Mouse (Mus musculus) regulatory T cell (primary cell): ENCODE data around the gene Nelfb.
"Not testable (repeated sequence)": the region's sequence is repeated elsewhere in the genome, so short reads cannot be mapped to it uniquely, and the experiment has no call there.

ENCODE experiments used
- in situ Hi-C: fragments of 300-600 bp; cut with MboI, MseI; formaldehyde crosslinking; loops from one replicate; pipeline ENCODE4 v1.15.1; 2025; ENCODE audit warnings: high pct_unique_total_duplicates

Gene Nelfb

GRCm38 (mm10) chr2:25211121-25211670, at the start of gene Nelfb:
Gene Nelfb, minus strand, starts transcription at chr2:25211489.
- in situ Hi-C loops: no loop called here

DNA sequence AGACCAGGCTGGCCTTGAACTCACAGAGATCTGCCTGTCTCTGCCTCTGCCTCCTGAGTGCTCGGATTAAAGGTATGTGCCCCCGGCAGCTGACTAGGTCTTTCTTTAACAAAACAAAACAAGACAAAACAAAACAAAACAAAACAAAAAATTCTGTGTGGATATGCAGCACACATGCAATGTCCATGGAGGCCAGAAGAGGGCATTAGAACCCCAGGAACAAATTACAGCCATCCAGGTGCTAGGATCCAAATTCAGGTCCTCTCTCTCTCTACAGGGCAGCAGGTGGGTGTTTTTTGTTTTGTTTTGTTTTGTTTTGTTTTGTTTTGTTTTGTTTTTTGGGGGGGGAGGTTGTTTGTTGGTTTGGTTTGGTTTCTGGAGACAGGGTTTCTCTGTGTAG, 47.6 kb upstream of the Nelfb start:
- in situ Hi-C loops: no loop called here

DNA sequence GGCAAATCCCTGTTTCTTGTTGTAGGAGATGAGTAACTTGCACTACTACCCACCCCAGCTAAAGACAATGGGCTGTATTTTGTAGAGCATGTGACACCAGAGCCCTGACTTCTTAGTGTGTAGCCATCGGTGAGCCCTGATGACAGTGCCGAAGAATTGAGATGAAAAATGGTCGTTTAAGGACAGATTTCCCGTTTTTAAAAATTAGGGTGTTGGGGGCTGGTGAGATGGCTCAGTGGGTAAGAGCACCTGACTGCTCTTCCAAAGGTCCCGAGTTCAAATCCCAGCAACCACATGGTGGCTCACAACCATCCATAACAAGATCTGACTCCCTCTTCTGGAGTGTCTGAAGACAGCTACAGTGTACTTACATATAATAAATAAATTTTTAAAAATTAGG, 46.0 kb upstream of the Nelfb start:
- in situ Hi-C loops: not testable (repeated sequence)

GRCm38 (mm10) chr2:25256443-25257109, 45.3 kb upstream of the Nelfb start:
- in situ Hi-C loops: not testable (repeated sequence)

GRCm38 (mm10) chr2:25255284-25255779, 44.0 kb upstream of the Nelfb start, which contains the start of gene Tmem203:
Gene Tmem203, plus strand, starts transcription at chr2:25255439.
- in situ Hi-C loops: no loop called here

GRCm38 (mm10) chr2:25252331-25252730, 41.0 kb upstream of the Nelfb start:
- in situ Hi-C loops: no loop called here

DNA sequence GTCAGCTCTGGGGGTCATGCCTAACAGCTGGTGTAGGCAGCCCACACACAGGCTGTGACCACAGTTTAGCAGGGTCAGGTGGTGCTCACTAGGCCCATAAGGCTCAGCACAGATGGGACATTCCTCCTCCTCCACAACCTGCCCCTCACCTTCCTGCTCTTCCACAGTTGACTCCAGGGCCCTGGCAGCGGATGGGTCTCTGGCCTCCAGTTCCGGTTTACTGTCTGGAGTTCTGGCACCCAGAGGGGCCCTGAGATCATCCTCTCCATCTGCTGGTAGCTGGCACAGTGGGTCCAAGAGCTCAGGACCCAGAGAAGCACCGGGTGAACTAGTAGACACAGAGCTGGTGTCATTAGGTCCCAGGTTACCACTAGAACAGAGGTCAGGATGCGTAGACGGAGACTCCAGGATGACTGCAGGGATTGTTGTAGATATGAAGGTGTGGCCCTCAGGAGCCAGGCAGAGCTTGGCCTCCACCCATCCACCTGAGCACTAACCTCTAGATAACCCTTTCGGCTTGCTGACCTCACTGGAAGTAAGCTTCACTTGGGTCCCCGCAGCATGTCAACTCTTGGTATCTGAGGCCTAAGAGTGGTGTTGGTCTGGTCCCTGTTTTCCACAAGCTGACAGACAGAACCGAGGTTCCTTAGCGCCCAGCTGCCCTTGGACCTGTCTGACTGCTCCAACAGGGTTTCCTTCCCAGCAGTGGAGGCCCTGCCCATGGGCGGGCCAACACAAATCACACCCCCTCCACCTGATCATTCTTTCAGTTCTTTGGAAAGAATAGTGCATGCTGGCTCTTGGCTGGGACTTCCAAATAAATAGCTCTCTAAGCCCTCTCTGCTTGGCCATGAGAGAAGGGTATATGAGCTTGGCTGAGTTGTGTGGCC, 35.1 kb upstream of the Nelfb start, which contains the start of gene AL732309.1:
Gene AL732309.1, minus strand, starts transcription at position 681 of the 890 bp plus-strand sequence.
- in situ Hi-C loops: no loop called here

DNA sequence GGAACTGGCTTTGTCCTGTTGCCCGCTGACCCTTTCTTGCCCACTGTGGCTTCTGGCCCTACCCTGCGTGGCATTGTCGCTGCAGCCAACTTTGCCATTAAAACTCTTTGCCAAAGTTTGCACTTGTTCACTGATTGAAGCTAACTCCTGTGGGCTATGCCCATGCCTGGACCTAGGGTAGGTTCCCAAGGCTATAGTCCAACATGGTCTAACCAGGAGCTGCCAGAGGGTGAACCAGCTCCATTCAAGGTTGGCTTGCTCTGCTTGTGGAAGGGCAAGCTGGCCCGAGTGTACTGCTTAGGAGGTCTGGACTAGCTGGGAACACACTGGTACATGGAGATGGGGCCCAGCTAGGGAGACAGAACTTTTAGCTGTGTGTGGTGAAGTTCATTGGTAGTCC, 32.9 kb upstream of the Nelfb start:
- in situ Hi-C loops: no loop called here

- in situ Hi-C loops: no loop called here
Observed at GRCm38 (mm10) chr2:25243342-25243741, 32.1 kb upstream of the Nelfb start.

DNA sequence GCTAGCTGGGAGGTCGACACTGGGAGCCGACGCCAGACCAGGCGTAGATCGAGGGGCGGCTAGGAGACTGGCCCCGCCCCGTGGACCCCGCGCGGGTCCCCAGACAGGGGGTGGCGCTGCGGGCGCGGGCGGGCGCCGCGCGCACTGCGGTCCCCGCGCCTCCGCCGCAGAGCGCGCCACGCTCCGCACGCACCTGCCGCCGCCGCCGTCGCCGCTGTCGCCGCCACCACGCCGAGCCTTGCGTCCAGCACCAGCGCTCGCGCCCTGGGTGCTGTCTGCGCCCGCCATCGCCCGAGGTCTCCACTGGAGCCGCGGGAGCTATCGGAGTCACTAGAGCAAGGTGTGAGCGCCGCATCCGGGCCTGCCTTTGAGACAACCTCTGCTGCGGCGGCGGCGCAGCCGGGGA, 30.8 kb upstream of the Nelfb start, which contains the start of the genes Rnf208 and Cysrt1:
Gene Rnf208, plus strand, starts transcription at position 155 of the 406 bp plus-strand sequence.
Gene Cysrt1, minus strand, starts transcription at position 352 of the 406 bp plus-strand sequence.
- in situ Hi-C loops: no loop called here

DNA sequence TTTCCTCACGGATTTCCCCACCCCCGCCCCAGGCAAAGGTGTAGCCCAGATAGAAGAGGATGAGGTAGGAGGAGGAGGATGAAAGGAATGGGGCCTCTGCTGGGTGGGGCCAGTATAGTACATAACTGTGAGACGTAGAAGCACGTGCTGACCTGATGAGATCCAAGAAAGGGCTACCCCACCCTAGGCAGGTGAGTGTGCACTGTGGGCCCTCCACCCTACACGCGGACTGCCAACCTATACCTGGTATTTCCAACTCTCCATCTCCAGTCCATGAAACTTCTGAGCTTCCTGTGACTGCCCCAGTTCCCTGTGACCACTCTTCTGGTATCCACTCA, 30.1 kb upstream of the Nelfb start:
- in situ Hi-C loops: no loop called here

GRCm38 (mm10) chr2:25240723-25241437, 29.6 kb upstream of the Nelfb start:
- in situ Hi-C loops: no loop called here

- in situ Hi-C loops: no loop called here
Observed at GRCm38 (mm10) chr2:25240310-25240709, 29.0 kb upstream of the Nelfb start.

DNA sequence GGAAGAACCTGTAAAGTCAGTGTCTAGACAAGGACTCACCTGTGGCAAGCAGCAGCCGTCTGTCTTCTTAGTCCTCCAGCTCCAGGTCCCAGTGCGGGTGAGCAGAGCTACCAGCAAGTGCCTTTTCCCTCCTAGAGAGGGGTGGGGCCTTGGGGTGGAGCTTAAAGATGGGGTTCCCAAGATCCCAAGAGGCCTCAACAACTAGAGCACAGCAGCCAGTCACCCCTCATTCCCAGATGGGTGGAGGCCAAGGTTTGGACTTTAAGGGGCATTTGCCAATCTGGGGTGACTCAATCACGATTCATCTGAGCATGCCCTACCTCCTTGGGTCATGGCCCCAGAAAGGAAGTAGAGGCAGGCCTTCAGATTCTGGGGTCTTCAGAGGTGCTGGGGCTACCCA, 28.5 kb upstream of the Nelfb start:
- in situ Hi-C loops: loop anchor here (10.0 kb wide), 1 partner anchor 1665 kb away; the partner anchor contains the start of gene Surf6

DNA sequence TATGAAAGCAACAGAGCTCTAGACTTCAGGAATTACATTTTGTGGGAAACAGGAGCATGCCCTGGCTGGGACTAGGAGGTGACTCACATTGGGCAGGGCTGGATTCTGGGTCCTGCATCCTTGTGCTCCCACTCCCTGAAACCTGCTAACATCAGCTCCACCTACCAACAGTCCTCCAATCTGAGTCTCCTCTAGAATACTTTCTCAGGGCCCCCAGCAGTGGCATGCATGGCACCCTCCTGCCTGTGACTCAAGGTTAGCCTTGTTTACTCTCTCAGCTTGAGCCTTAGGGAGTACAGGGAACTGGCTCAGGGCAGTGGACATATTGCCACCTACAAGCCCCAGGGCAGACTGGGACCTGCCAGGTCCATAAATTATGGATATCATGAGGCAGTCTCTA, 26.8 kb upstream of the Nelfb start:
- in situ Hi-C loops: loop anchor here (10.0 kb wide), 1 partner anchor 1667 kb away; the partner anchor contains the start of gene Surf6

DNA sequence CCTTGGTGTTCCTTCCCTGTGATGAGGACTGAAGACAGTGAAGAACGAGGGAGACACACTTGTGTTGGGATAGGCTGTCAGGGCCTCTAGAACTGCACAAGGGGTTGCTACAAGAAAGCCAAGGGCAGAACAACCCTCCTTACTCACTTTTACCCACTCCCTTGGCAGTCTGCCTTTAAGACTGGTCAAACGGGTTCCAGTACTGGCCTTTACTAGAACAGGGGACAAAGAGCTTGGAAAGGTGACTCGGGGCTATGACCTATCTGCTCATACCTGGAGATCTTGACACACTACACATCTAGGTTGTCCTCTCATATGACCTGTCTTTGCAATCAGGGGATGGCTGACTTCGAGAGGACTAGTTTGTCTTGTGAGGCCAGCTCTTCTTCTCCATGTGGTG, 26.2 kb upstream of the Nelfb start:
- in situ Hi-C loops: loop anchor here (10.0 kb wide), 1 partner anchor 1667 kb away; the partner anchor contains the start of gene Surf6

DNA sequence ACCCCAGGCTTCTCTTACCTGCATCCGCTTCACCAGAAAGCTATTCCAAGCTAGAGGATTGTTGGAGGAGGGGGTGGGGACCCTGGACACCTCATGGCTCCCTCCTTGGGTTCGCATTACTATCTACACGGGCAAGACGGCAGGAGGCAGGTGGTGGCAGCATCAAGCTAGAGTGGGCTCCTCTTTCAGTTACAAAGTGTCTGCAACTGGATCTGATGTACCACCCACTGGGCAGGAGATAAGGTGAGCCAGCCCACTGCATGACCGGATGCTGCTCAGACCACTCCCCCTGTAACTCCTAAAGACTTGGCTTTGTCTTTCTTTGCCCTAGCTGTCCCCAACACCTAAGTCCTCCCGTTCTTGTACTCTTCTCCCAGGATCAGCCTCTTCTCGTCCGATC, 25.3 kb upstream of the Nelfb start, which contains the start of gene Rnf224:
Gene Rnf224, minus strand, starts transcription at position 174 of the 400 bp plus-strand sequence.
- in situ Hi-C loops: loop anchor here (10.0 kb wide), 1 partner anchor 1668 kb away; the partner anchor contains the start of gene Surf6

GRCm38 (mm10) chr2:25234551-25235220, 23.4 kb upstream of the Nelfb start:
- in situ Hi-C loops: loop anchor here (10.0 kb wide), 1 partner anchor 1670 kb away; the partner anchor contains the start of gene Surf6

DNA sequence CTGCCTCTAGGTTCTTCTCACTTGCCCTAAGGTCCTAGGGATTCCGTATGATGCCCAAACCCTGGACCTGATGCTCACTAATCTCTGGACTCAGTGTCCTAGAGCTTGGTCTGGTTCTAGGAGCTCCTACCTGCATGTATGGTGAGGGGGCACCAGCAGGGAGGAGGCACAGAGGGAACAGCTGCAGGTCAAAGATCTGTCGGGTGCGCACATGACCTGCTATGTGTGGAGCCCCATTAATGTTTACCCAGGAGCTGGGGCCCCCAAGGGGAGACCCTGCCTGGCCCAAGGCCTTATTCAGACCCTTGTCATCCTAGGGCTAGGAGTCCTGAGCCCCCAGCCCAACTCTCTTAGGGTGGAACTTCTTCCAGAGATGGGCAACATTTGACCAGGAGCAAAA, 22.8 kb upstream of the Nelfb start, which contains the start of gene Slc34a3:
Gene Slc34a3, minus strand, starts transcription at position 315 of the 400 bp plus-strand sequence.
- in situ Hi-C loops: loop anchor here (10.0 kb wide), 1 partner anchor 1671 kb away; the partner anchor contains the start of gene Surf6

DNA sequence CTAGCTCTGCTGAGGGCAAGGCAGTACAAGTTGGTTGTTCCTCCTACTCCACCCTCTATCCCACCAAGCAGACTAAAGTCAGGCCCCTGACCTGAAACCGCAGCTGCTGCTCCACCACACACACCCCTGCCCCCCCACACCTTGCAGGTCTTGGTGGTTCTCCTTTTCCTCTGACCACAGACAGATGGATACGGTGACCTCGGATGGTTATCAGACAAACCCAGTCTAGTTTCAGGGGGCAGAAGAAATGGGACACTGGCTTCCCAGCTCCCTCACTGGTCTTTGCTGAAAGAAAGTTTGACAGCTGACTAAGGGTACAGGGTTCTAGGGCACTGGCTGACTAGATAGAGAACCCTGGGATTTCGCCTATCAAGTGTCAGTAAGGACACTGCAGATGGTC, 22.1 kb upstream of the Nelfb start:
- in situ Hi-C loops: loop anchor here (10.0 kb wide), 1 partner anchor 1671 kb away; the partner anchor contains the start of gene Surf6
